22 mouse cellular contexts compared by ENCODE assay signal in genomic region chr6:100537042-100537441, GRCm38 (mm10).
DNase-seq lines count a peak whose midpoint lies in the region; ATAC-seq and TF ChIP-seq lines count a peak whose summit lies in the region.
"Had no signal": no experiment of that assay in that cellular context is flagged by ENCODE, and none has a peak within 500 bp of the region (broad histone marks: within the 10 kb centered on the region; RNA-seq: fewer than 3 reads in every experiment).

No protein-coding gene starts in this region.

- no peaks in the 10 kb centered on the region for H3K36me3 ChIP-seq in liver, adult 2 months (ENCODE audit: control insufficient read depth, insufficient read depth, low read length)
- H3K36me3 ChIP-seq in liver, embryonic 11.5 days (ENCODE audit: control insufficient read depth, insufficient read depth, low read length): no peaks in the 10 kb centered on the region
- H3K36me3 ChIP-seq in C2C12 (ENCODE audit: control insufficient read depth, insufficient read depth) (no peaks in the 10 kb centered on the region), myocyte (ENCODE audit: control insufficient read depth, insufficient read depth) (no peaks in the 10 kb centered on the region)
- H3K36me3 ChIP-seq: embryonic facial prominence, embryonic 10.5 days; embryonic facial prominence, embryonic 12.5 days; forebrain, embryonic 15.5 days had no signal

- H3K79me2 ChIP-seq in liver, adult 2 months (ENCODE audit: control insufficient read depth, insufficient read depth, low read length): no peaks in the 10 kb centered on the region
- no peaks in the 10 kb centered on the region for H3K79me2 ChIP-seq in C2C12 (ENCODE audit: control insufficient read depth, insufficient read depth)
- H3K79me2 ChIP-seq in myocyte (ENCODE audit: control insufficient read depth, insufficient read depth): no peaks in the 10 kb centered on the region

- no peak for ATAC-seq in liver, embryonic 11.5 days (replicated peaks; ENCODE audit: low FRiP score)
- ATAC-seq: forebrain, embryonic 13.5 days; forebrain, embryonic 15.5 days; forebrain, postnatal 0 days had no signal

- H3K4me1 ChIP-seq in liver, adult 2 months (ENCODE audit: control insufficient read depth, insufficient read depth, low read length): no peaks in the 10 kb centered on the region
- no peaks in the 10 kb centered on the region for H3K4me1 ChIP-seq in liver, embryonic 11.5 days (replicated peaks; ENCODE audit: control insufficient read depth, insufficient read depth, low read length)

- DNase-seq in embryo, embryonic 10 days (ENCODE audit: low spot score): peak; percentile 40
- DNase-seq in embryo, embryonic 11 days: no peak
- peak; percentile 6 for DNase-seq in liver, adult 2 months (ENCODE audit: extremely low read depth, low read depth, low spot score)
- no peak for DNase-seq in liver, embryonic 11.5 days (ENCODE audit: low spot score)
- DNase-seq in layer of hippocampus, postnatal 25 days (ENCODE audit: extremely low spot score in 1 of 2, low spot score in 1 of 2): no peak
- no peak for DNase-seq in urinary bladder, adult 2 months (ENCODE audit: low spot score)
- DNase-seq: adrenal gland, adult 2 months; adrenal gland, postnatal 10 days; adrenal gland, postnatal 25 days; B cell, adult 2 months; cerebellum, adult 11-12 months; cerebellum, adult 2 months; cerebellum, adult 9-10 months; cerebellum, postnatal 10 days; cerebellum, postnatal 25 days; forebrain, postnatal 0 days had no signal

- no peak for TF ChIP-seq POLR2A in liver, adult 2 months (IDR thresholded peaks at IDR 0.05; ENCODE audit: extremely low read depth, insufficient read depth, low read length)
- no peak for TF ChIP-seq POLR2A in myocyte (IDR thresholded peaks at IDR 0.05; ENCODE audit: insufficient read length, low read depth)

- TF ChIP-seq CTCF in liver, adult 2 months (IDR thresholded peaks at IDR 0.05; ENCODE audit: low read depth, low read length): no peak
- no peak for TF ChIP-seq CTCF in C2C12 (IDR thresholded peaks at IDR 0.05; ENCODE audit: control insufficient read depth, insufficient read depth, insufficient read length)

- no peak overlapping the region for H3K4me3 ChIP-seq in liver, adult 2 months (ENCODE audit: insufficient read depth, low read depth, low read length)
- H3K4me3 ChIP-seq in liver, embryonic 11.5 days (ENCODE audit: low read depth, low read length): no peak overlapping the region
- H3K4me3 ChIP-seq in C2C12 (ENCODE audit: insufficient read depth, poor library complexity, severe bottlenecking) (no peak overlapping the region), myocyte (no peak overlapping the region)
- H3K4me3 ChIP-seq: embryonic facial prominence, embryonic 10.5 days; embryonic facial prominence, embryonic 12.5 days; forebrain, embryonic 13.5 days; forebrain, embryonic 15.5 days had no signal

- WGBS in liver, adult 2 months: 49% methylated on average over 5 of the region's 5 CpGs
- WGBS in liver, embryonic 11.5 days: 68% methylated on average over 5 of the region's 5 CpGs

- H3K9me3 ChIP-seq in liver, embryonic 11.5 days (ENCODE audit: control insufficient read depth, low read length): no peaks in the 10 kb centered on the region
- H3K9me3 ChIP-seq: embryonic facial prominence, embryonic 10.5 days; embryonic facial prominence, embryonic 12.5 days; forebrain, embryonic 13.5 days; forebrain, embryonic 15.5 days had no signal

- H3ac ChIP-seq in C2C12 (ENCODE audit: control insufficient read depth, insufficient read length, low read depth) (no peak overlapping the region), myocyte (ENCODE audit: control insufficient read depth, insufficient read length) (no peak overlapping the region)

- no peaks in the 10 kb centered on the region for H3K79me3 ChIP-seq in C2C12 (ENCODE audit: low read depth)

- no peak overlapping the region for H3K9ac ChIP-seq in liver, adult 2 months (ENCODE audit: low read depth, low read length)
- no peak overlapping the region for H3K9ac ChIP-seq in liver, embryonic 11.5 days (ENCODE audit: low read depth, low read length)
- H3K9ac ChIP-seq: embryonic facial prominence, embryonic 12.5 days; forebrain, embryonic 13.5 days; forebrain, embryonic 15.5 days; forebrain, postnatal 0 days had no signal

- no peak overlapping the region for H3K4me2 ChIP-seq in liver, embryonic 11.5 days
- H3K4me2 ChIP-seq in myocyte (ENCODE audit: low read depth): no peak overlapping the region
- H3K4me2 ChIP-seq: embryonic facial prominence, embryonic 12.5 days; forebrain, embryonic 13.5 days; forebrain, embryonic 15.5 days had no signal

- H3K27me3 ChIP-seq in liver, adult 2 months (ENCODE audit: control insufficient read depth, insufficient read depth, low read length): no peaks in the 10 kb centered on the region
- no peaks in the 10 kb centered on the region for H3K27me3 ChIP-seq in liver, embryonic 11.5 days (replicated peaks; ENCODE audit: control insufficient read depth, insufficient read depth, low read length)
- H3K27me3 ChIP-seq in C2C12 (ENCODE audit: control insufficient read depth, insufficient read depth, insufficient read length) (no peaks in the 10 kb centered on the region), myocyte (ENCODE audit: control insufficient read depth, insufficient read depth, insufficient read length) (peaks cover 7% of the 10 kb centered on the region)
- H3K27me3 ChIP-seq: forebrain, embryonic 15.5 days had no signal

- H3K27ac ChIP-seq in liver, adult 2 months (replicated peaks; ENCODE audit: insufficient read depth, low read depth, low read length): no peak overlapping the region
- no peak overlapping the region for H3K27ac ChIP-seq in liver, embryonic 11.5 days (ENCODE audit: low read depth, low read length)
- H3K27ac ChIP-seq: embryonic facial prominence, embryonic 10.5 days; embryonic facial prominence, embryonic 12.5 days; forebrain, embryonic 13.5 days; forebrain, embryonic 15.5 days had no signal

TF ChIP-seq in C2C12, 6 proteins besides CTCF, POLR2A, EP300 and RAD21:
- TF ChIP-seq FOSL1 (IDR thresholded peaks at IDR 0.05; ENCODE audit: insufficient read depth, low read length, poor library complexity, severe bottlenecking) (no peak), MYOG (IDR thresholded peaks at IDR 0.05; ENCODE audit: control insufficient read depth, extremely low read depth, insufficient read length) (no peak), CEBPB (IDR thresholded peaks at IDR 0.05; ENCODE audit: low read depth) (no peak), MYOD1 (IDR thresholded peaks at IDR 0.05; ENCODE audit: control insufficient read depth, insufficient read length, low read depth) (peak; percentile 75), USF1 (IDR thresholded peaks at IDR 0.05; ENCODE audit: low read depth) (peak; percentile 51), MAX (IDR thresholded peaks at IDR 0.05) (no peak)

TF ChIP-seq in myocyte, 11 proteins besides CTCF, POLR2A, EP300 and RAD21:
- no peak for TF ChIP-seq TCF3 (IDR thresholded peaks at IDR 0.05; ENCODE audit: insufficient read length, low read depth)
- TF ChIP-seq REST (IDR thresholded peaks at IDR 0.05; ENCODE audit: insufficient read depth, insufficient read length): no peak
- no peak for TF ChIP-seq TCF12 (IDR thresholded peaks at IDR 0.05; ENCODE audit: insufficient read depth, poor library complexity, severe bottlenecking)
- peak in 2 of 3 experiments; percentile 4 to 37 for TF ChIP-seq MYOD1 (IDR thresholded peaks at IDR 0.05; ENCODE audit: control insufficient read depth in 1 of 3, insufficient read length in 2 of 3, low read depth in 2 of 3)
- no peak for TF ChIP-seq SRF (IDR thresholded peaks at IDR 0.05; ENCODE audit: control insufficient read depth, insufficient read length, low read depth)
- no peak for TF ChIP-seq POLR2AphosphoS2 (IDR thresholded peaks at IDR 0.05; ENCODE audit: insufficient read length, low read depth)
- TF ChIP-seq MYOG (IDR thresholded peaks at IDR 0.05; ENCODE audit: control insufficient read depth in 1 of 3, insufficient read depth in 1 of 3, insufficient read length in 2 of 3, low read depth in 2 of 3): peak in 1 of 3 experiments; percentile 14
- TF ChIP-seq USF1 (IDR thresholded peaks at IDR 0.05; ENCODE audit: low read depth): no peak
- TF ChIP-seq E2F4 (IDR thresholded peaks at IDR 0.05; ENCODE audit: insufficient read depth): no peak
- no peak for TF ChIP-seq CEBPB (IDR thresholded peaks at IDR 0.05; ENCODE audit: insufficient read depth, poor library complexity, severe bottlenecking)
- TF ChIP-seq MAX (IDR thresholded peaks at IDR 0.05; ENCODE audit: low read depth): no peak

Comparison
In these comparisons a context has a peak if more than half of its experiments do, and no peak if none do; other contexts are left out.
1. DNase-seq: peak in embryo, embryonic 10 days (single experiment) and liver, adult 2 months (single experiment); none in embryo, embryonic 11 days (single experiment), liver, embryonic 11.5 days (single experiment), layer of hippocampus, postnatal 25 days (0 of 2) and urinary bladder, adult 2 months (single experiment).